31 mouse cellular contexts compared by ENCODE assay signal in genomic region chr4:49676790-49677189, GRCm38 (mm10). TPM values are rescaled to one million over a fixed set of nuclear protein-coding genes. Genes with fewer than 3 reads are reported as not detected.
DNase-seq lines count a peak whose midpoint lies in the region; ATAC-seq and TF ChIP-seq lines count a peak whose summit lies in the region.
"Had no signal": no experiment of that assay in that cellular context is flagged by ENCODE, and none has a peak within 500 bp of the region (broad histone marks: within the 10 kb centered on the region; RNA-seq: fewer than 3 reads in every experiment).

No protein-coding gene starts in this region.

- no peak overlapping the region for H3K9ac ChIP-seq in intestine, postnatal 0 days (ENCODE audit: low read depth, low read length)
- H3K9ac ChIP-seq: embryonic facial prominence, embryonic 13.5 days; embryonic facial prominence, embryonic 15.5 days; forebrain, embryonic 12.5 days had no signal

- H3K27me3 ChIP-seq in intestine, postnatal 0 days (replicated peaks; ENCODE audit: control insufficient read depth, insufficient read depth, low read length), result no peaks in the 10 kb centered on the region
- H3K27me3 ChIP-seq: CH12.LX; embryonic facial prominence, embryonic 13.5 days; embryonic facial prominence, embryonic 15.5 days; forebrain, embryonic 12.5 days; Patski had no signal

- no peak overlapping the region for H3K4me2 ChIP-seq in intestine, postnatal 0 days (replicated peaks; ENCODE audit: low read depth)
- H3K4me2 ChIP-seq: embryonic facial prominence, embryonic 13.5 days; embryonic facial prominence, embryonic 15.5 days; forebrain, embryonic 12.5 days had no signal

- WGBS in intestine, postnatal 0 days, result 62% methylated on average over 7 of the region's 7 CpGs

- no peaks in the 10 kb centered on the region for H3K36me3 ChIP-seq in intestine, postnatal 0 days (ENCODE audit: control insufficient read depth, insufficient read depth)
- H3K36me3 ChIP-seq: embryonic facial prominence, embryonic 13.5 days; embryonic facial prominence, embryonic 15.5 days; forebrain, embryonic 10.5 days; forebrain, embryonic 12.5 days; G1E had no signal

- no peaks in the 10 kb centered on the region for H3K9me3 ChIP-seq in intestine, postnatal 0 days (ENCODE audit: control insufficient read depth)
- H3K9me3 ChIP-seq: embryonic facial prominence, embryonic 13.5 days; embryonic facial prominence, embryonic 15.5 days; forebrain, embryonic 10.5 days; forebrain, embryonic 12.5 days; G1E had no signal

- peak; percentile 62 for DNase-seq in 416B (ENCODE audit: low read depth)
- DNase-seq in right cerebral cortex, postnatal 36 days (ENCODE audit: low spot score in 2 of 2), result no peak
- no peak for DNase-seq in gastrocnemius, postnatal 4 days (ENCODE audit: low spot score in 2 of 2)
- DNase-seq: adrenal gland, adult 8-10 months; adrenal gland, postnatal 14 days; adrenal gland, postnatal 36 days; B cell, adult 2 months; cerebellum, adult 11-12 months; cerebellum, adult 2 months; cerebellum, adult 9-10 months; cerebellum, postnatal 10 days; cerebellum, postnatal 36 days; embryo, embryonic 11 days had no signal

- H3K4me1 ChIP-seq in intestine, postnatal 0 days (replicated peaks; ENCODE audit: control insufficient read depth, insufficient read depth, low read length), result no peaks in the 10 kb centered on the region
- H3K4me1 ChIP-seq: embryonic facial prominence, embryonic 13.5 days; embryonic facial prominence, embryonic 15.5 days; forebrain, embryonic 10.5 days; forebrain, embryonic 12.5 days had no signal

- ATAC-seq in common myeloid progenitor, adult 5-6 weeks (replicated peaks; ENCODE audit: low read depth, poor library complexity, severe bottlenecking), result peak; percentile 65
- ATAC-seq in granulocyte monocyte progenitor cell, adult 5-6 weeks (replicated peaks; ENCODE audit: poor library complexity, severe bottlenecking), result peak; percentile 99
- peak; percentile 100 for ATAC-seq in megakaryocyte progenitor cell, adult 5-6 weeks (replicated peaks; ENCODE audit: poor library complexity)
- no peak for ATAC-seq in intestine, postnatal 0 days
- ATAC-seq: activated CD4-positive, CD25-positive, alpha-beta regulatory T cell, adult 4 months; CD4-positive, CD25-positive, alpha-beta regulatory T cell, adult 4 months; forebrain, embryonic 14.5 days; forebrain, embryonic 16.5 days; Patski had no signal

- no peak for TF ChIP-seq CTCF in intestine, postnatal 0 days (IDR thresholded peaks at IDR 0.05; ENCODE audit: low read depth)

- H3K4me3 ChIP-seq in intestine, postnatal 0 days (ENCODE audit: low read depth, low read length), result no peak overlapping the region
- H3K4me3 ChIP-seq: embryonic facial prominence, embryonic 13.5 days; embryonic facial prominence, embryonic 15.5 days; erythroblast, embryonic 14.5 days; forebrain, embryonic 10.5 days; forebrain, embryonic 12.5 days had no signal

- H3K27ac ChIP-seq in intestine, postnatal 0 days (ENCODE audit: low read depth, low read length), result no peak overlapping the region
- H3K27ac ChIP-seq: embryonic facial prominence, embryonic 13.5 days; embryonic facial prominence, embryonic 15.5 days; forebrain, embryonic 10.5 days; forebrain, embryonic 12.5 days had no signal

RNA-seq across cellular contexts. Expression of gene Ppp3r2, which starts 5.0 kb away (rescaled TPM):
- not detected in 2 replicates for total RNA-seq in common myeloid progenitor, adult 5-6 weeks (2017)
- not detected in 2 replicates for total RNA-seq in granulocyte monocyte progenitor cell, adult 5-6 weeks (2014; fragmentation: Nextera tagmentation)
- not detected in 2 replicates for total RNA-seq in granulocyte monocyte progenitor cell, adult 5-6 weeks (2017)
- total RNA-seq in megakaryocyte progenitor cell, adult 5-6 weeks (2015), result not detected in 2 replicates
- total RNA-seq in megakaryocyte progenitor cell, adult 5-6 weeks (2017), result not detected in 2 replicates
- not detected in 2 replicates for polyA plus RNA-seq in intestine, postnatal 0 days (2015; fragmentation: Nextera tagmentation; extraction: Ambion mirVana)
- total RNA-seq in gastrocnemius, postnatal 4 days (2021), result under 1 TPM in 1 of 2 experiments, not detected in 1; 0.08 TPM
- total RNA-seq: adrenal gland, adult 18-20 months; adrenal gland, adult 8-10 months; adrenal gland, postnatal 14 days; adrenal gland, postnatal 36 days; CH12.LX had no signal
- polyA plus RNA-seq: CD4-positive, CD25-positive, alpha-beta regulatory T cell, adult 4 months; embryonic facial prominence, embryonic 11.5 days; erythroblast, embryonic 14.5 days; forebrain, embryonic 10.5 days; forebrain, embryonic 12.5 days; G1E; Patski had no signal

RNA-seq across cellular contexts. Expression of gene Rnf20, which starts 45.0 kb away (rescaled TPM):
- 111 and 139 TPM in 2 replicates for total RNA-seq in common myeloid progenitor, adult 5-6 weeks (2017)
- 37.5 and 58.0 TPM in 2 replicates for total RNA-seq in granulocyte monocyte progenitor cell, adult 5-6 weeks (2014; fragmentation: Nextera tagmentation)
- total RNA-seq in granulocyte monocyte progenitor cell, adult 5-6 weeks (2017), result 93.9 and 105 TPM in 2 replicates
- total RNA-seq in megakaryocyte progenitor cell, adult 5-6 weeks (2015), result 39.5 and 42.9 TPM in 2 replicates
- 121 and 156 TPM in 2 replicates for total RNA-seq in megakaryocyte progenitor cell, adult 5-6 weeks (2017)
- polyA plus RNA-seq in intestine, postnatal 0 days (2015; fragmentation: Nextera tagmentation; extraction: Ambion mirVana), result 15.6 and 16.4 TPM in 2 replicates
- total RNA-seq in gastrocnemius, postnatal 4 days (2021), result 10 to 100 TPM; 43.4 to 49.7 TPM
